Mouse (Mus musculus): Measurements from ENCODE around the gene Psg20. TPM values are rescaled to one million over a fixed set of nuclear protein-coding genes. Genes with fewer than 3 reads are reported as not detected.
A peak's percentile ranks its signal among the peaks of the same experiment; 100 is the strongest.
"Not testable (repeated sequence)": the region's sequence is repeated elsewhere in the genome, so short reads cannot be mapped to it uniquely, and the experiment has no call there.

Psg20 gene
- not detected in 2 replicates for polyA plus RNA-seq (2014; fragmentation: Nextera tagmentation; extraction: Ambion mirVana)

DNA sequence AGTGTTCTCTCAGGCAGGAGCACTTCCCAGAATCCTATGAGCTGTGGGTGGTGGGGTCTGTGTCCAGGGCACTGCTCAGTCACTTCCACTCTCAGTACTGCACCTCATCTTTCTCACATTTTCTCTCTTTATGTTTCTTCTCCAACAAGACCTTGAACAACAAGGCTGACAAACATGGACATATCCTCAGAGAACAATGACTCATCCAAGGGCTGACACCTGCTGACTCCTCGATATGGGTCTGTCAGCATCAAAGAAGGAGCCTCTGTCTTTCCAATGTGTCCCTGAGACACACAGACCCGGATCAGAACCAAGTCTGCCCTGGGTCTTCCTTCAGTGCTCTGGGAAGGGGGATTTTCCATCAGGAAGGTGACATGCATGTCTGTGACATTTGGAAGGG is at the start of gene Psg20:
Gene Psg20 (minus strand): TSS at position 101 of the 400 bp plus-strand sequence.
- ATAC-seq (ENCODE audit: insufficient read depth), result no peak
- Histone ChIP-seq H3K4me3 (ENCODE audit: low read depth, low read length) (no peak within 1 kb of the TSS), H3K4me2 (no peak within 1 kb of the TSS), H3K9me3 (ENCODE audit: low read depth, low read length) (no peaks in the 10 kb centered on the region), H3K27ac (ENCODE audit: low read depth) (no peak within 1 kb of the TSS), H3K36me3 (ENCODE audit: insufficient read depth) (no peaks in the 10 kb centered on the region), H3K4me1 (ENCODE audit: insufficient read depth) (no peaks in the 10 kb centered on the region), H3K27me3 (ENCODE audit: insufficient read depth, low read length) (no peaks in the 10 kb centered on the region), H3K9ac (no peak within 1 kb of the TSS)
- no peak for DNase-seq
- no peak for TF ChIP-seq CTCF (IDR thresholded peaks at IDR 0.05; ENCODE audit: low read depth)
- WGBS, result 53% methylated on average over 2 of the region's 2 CpGs

DNA sequence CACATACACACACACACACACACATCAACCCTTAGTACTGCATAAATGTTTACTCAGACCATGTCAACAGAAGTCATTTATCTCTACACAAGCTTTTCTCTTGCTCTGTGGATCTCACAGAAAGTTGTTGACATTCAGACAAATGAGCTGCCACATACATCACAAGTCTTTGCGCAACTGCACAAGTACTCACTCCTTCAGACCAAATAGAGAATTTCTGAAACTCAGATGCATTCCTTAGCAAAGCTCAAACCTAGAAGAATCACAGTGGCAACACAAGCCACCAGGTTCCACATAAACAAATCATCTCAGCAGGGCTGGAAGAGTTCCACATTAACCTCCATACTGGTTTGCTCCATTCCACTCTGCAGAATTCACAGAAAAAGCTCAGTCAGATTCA is 48.5 kb upstream of the Psg20 start:
- no peaks in the 10 kb centered on the region for H3K36me3 ChIP-seq (ENCODE audit: insufficient read depth)
- no peaks in the 10 kb centered on the region for H3K9me3 ChIP-seq (ENCODE audit: low read depth, low read length)
- H3K9ac ChIP-seq, result no peak overlapping the region
- WGBS, result 31% methylated on average over 1 of the region's 1 CpGs
- ATAC-seq (ENCODE audit: insufficient read depth) (no peak), DNase-seq (peak; percentile 30)
- no peak overlapping the region for H3K27ac ChIP-seq (ENCODE audit: low read depth)
- H3K4me2 ChIP-seq, result no peak overlapping the region
- H3K27me3 ChIP-seq (ENCODE audit: insufficient read depth, low read length), result no peaks in the 10 kb centered on the region
- no peaks in the 10 kb centered on the region for H3K4me1 ChIP-seq (ENCODE audit: insufficient read depth)
- TF ChIP-seq CTCF (IDR thresholded peaks at IDR 0.05; ENCODE audit: low read depth), result no peak
- H3K4me3 ChIP-seq (ENCODE audit: low read depth, low read length), result no peak overlapping the region

DNA sequence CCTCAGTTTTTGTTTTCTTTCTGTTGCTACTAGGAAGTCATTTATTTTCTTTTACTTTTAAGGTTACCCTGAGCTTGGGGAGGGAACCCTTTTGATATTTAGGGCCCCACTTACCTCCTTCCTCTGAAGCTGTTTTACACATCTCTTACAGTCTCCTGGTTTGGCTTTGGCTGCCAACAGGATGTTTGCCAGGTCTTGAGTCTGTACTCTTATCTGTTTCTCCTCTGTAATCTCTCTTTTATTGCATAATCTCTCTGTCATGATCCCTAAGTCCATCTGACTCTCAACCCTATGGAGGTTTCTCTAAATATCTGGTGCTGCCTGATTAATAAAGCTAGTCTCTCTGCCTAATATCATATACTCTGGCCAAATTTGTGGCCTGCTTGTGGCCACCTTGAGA is 47.1 kb upstream of the Psg20 start:
- no peak overlapping the region for H3K4me3 ChIP-seq (ENCODE audit: low read depth, low read length)
- no peak for TF ChIP-seq CTCF (IDR thresholded peaks at IDR 0.05; ENCODE audit: low read depth)
- H3K27me3 ChIP-seq (ENCODE audit: insufficient read depth, low read length), result no peaks in the 10 kb centered on the region
- H3K9ac ChIP-seq, result no peak overlapping the region
- no peaks in the 10 kb centered on the region for H3K9me3 ChIP-seq (ENCODE audit: low read depth, low read length)
- H3K36me3 ChIP-seq (ENCODE audit: insufficient read depth), result no peaks in the 10 kb centered on the region
- no peak for DNase-seq
- H3K27ac ChIP-seq (ENCODE audit: low read depth), result no peak overlapping the region
- no peak overlapping the region for H3K4me2 ChIP-seq
- no peaks in the 10 kb centered on the region for H3K4me1 ChIP-seq (ENCODE audit: insufficient read depth)
- ATAC-seq (ENCODE audit: insufficient read depth), result no peak

DNA sequence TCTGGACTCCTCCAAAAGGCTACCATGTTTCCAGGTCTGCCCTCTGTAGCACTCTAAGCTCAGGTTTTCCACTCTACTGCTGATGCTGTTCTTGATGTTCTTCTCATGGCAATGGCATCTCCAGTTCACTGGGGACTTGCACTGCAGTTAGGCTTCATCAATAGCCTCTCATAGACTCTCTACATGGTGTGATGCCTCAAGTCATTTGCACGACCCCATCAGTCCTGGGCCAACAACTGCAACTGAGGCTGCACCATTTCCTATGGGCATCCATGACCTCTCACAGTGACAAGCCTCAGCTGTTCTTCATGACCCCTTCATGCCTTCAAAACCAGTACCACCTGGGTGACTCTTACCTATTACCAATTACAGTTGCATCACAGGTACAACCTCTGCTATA is 42.4 kb upstream of the Psg20 start:
- Histone ChIP-seq H3K27me3 (ENCODE audit: insufficient read depth, low read length) (no peaks in the 10 kb centered on the region), H3K4me2 (no peak overlapping the region), H3K36me3 (ENCODE audit: insufficient read depth) (no peaks in the 10 kb centered on the region), H3K9ac (no peak overlapping the region), H3K4me3 (ENCODE audit: low read depth, low read length) (no peak overlapping the region), H3K27ac (ENCODE audit: low read depth) (no peak overlapping the region), H3K9me3 (ENCODE audit: low read depth, low read length) (no peaks in the 10 kb centered on the region), H3K4me1 (ENCODE audit: insufficient read depth) (no peaks in the 10 kb centered on the region)
- TF ChIP-seq CTCF (IDR thresholded peaks at IDR 0.05; ENCODE audit: low read depth), result no peak
- ATAC-seq (ENCODE audit: insufficient read depth) (no peak), DNase-seq (no peak)
- 62% methylated on average over 1 of the region's 1 CpGs for WGBS

DNA sequence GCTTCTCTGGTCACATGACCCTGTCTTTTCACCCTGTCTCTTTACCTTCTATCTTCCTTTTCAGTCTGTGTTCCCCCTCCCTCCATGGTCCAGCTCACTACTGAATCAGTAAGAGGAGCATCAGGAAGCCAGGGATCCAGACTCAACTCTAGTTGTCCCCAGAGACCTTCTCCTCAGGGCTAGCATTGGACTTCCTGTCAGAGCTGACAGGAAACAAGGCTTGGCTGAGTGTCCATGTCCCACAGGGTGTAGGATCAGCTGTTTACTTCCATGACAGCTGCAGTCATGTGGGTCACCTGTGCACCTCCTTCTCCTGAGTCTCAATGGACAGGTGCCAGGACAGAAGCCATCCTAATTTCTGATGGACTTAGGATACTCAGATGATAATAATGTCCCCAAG is 39.9 kb upstream of the Psg20 start:
- H3K9ac ChIP-seq; ATAC-seq (ENCODE audit: insufficient read depth); H3K27me3 ChIP-seq (ENCODE audit: insufficient read depth, low read length); H3K4me3 ChIP-seq (ENCODE audit: low read depth, low read length); H3K27ac ChIP-seq (ENCODE audit: low read depth); H3K36me3 ChIP-seq (ENCODE audit: insufficient read depth); H3K9me3 ChIP-seq (ENCODE audit: low read depth, low read length); H3K4me1 ChIP-seq (ENCODE audit: insufficient read depth); DNase-seq; H3K4me2 ChIP-seq: not testable (repeated sequence)

DNA sequence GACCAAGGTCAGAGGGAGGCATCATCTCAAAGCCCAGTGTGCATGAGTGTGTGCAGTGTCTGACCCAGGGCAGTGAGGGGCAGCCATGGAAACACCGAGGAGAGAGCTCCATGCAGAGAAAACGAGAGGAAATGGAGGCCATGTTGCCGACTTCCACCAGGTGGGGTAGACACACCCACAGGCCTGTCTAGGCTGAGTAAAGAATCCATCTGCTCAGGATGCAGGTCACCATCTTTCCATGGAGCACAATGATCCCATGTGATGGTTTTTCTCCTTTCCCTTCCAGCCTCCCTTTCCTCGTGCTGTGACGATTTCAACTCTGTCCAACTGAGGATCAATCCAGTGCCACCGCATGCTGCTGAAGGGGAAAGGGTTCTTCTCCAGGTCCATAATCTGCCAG is 38.0 kb upstream of the Psg20 start:
- no peak overlapping the region for H3K27ac ChIP-seq (ENCODE audit: low read depth)
- H3K4me1 ChIP-seq (ENCODE audit: insufficient read depth), result no peaks in the 10 kb centered on the region
- H3K4me2 ChIP-seq, result no peak overlapping the region
- DNase-seq (no peak), ATAC-seq (ENCODE audit: insufficient read depth) (no peak)
- 79% methylated on average over 6 of the region's 6 CpGs for WGBS
- no peaks in the 10 kb centered on the region for H3K9me3 ChIP-seq (ENCODE audit: low read depth, low read length)
- no peaks in the 10 kb centered on the region for H3K36me3 ChIP-seq (ENCODE audit: insufficient read depth)
- no peak overlapping the region for H3K9ac ChIP-seq
- H3K27me3 ChIP-seq (ENCODE audit: insufficient read depth, low read length), result no peaks in the 10 kb centered on the region
- no peak overlapping the region for H3K4me3 ChIP-seq (ENCODE audit: low read depth, low read length)
- no peak for TF ChIP-seq CTCF (IDR thresholded peaks at IDR 0.05; ENCODE audit: low read depth)

DNA sequence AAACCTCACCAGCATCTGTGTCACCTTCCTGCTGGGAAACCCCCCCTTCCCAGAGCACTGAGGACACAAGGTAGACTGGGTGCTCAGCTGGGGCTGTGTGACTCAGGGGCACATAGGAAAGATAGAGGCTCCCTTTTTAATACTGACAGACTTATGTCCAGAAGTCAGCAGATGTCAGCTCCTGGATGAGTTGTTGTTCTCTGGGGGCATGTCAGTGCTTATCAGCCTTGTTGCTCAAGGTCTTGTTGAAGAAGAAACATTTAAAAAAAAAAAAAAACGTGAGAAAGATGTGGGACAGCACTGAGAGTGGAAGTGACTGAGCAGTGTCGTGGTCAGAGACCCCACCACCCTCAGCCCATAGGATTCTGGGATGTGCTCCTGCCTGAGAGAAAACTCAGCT is 31.8 kb upstream of the Psg20 start, which contains the start of gene Psg22:
Gene Psg22 (plus strand): TSS at position 301 of the 400 bp plus-strand sequence.
- no peaks in the 10 kb centered on the region for H3K4me1 ChIP-seq (ENCODE audit: insufficient read depth)
- no peak within 1 kb of the TSS for H3K4me2 ChIP-seq
- no peak for TF ChIP-seq CTCF (IDR thresholded peaks at IDR 0.05; ENCODE audit: low read depth)
- H3K27ac ChIP-seq (ENCODE audit: low read depth), result no peak within 1 kb of the TSS
- DNase-seq (no peak), ATAC-seq (ENCODE audit: insufficient read depth) (no peak)
- H3K27me3 ChIP-seq (ENCODE audit: insufficient read depth, low read length), result no peaks in the 10 kb centered on the region
- H3K9me3 ChIP-seq (ENCODE audit: low read depth, low read length), result no peaks in the 10 kb centered on the region
- H3K4me3 ChIP-seq (ENCODE audit: low read depth, low read length), result no peak within 1 kb of the TSS
- WGBS, result 40% methylated on average over 2 of the region's 2 CpGs
- no peak within 1 kb of the TSS for H3K9ac ChIP-seq
- H3K36me3 ChIP-seq (ENCODE audit: insufficient read depth), result no peaks in the 10 kb centered on the region

DNA sequence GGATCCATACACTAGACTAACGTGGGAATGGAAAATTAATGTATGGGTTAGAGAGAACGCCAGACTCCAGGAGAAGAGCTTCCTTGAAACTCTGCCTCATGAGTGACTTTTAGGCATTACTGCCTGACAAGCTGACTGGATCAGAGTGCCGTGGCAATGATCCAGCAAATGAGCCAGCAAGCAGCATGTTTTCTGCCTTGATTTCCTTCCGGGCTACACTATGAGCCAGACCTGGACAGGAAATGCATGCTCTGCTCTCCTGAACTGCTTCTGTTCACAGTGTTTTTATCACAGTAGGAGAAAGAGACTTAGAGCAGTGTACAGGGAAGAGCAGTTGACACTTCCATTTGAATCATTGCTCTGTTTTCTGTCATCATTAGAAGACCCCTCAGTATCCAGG is 29.6 kb upstream of the Psg20 start:
- Histone ChIP-seq H3K27ac (ENCODE audit: low read depth) (no peak overlapping the region), H3K9me3 (ENCODE audit: low read depth, low read length) (no peaks in the 10 kb centered on the region), H3K27me3 (ENCODE audit: insufficient read depth, low read length) (no peaks in the 10 kb centered on the region), H3K4me1 (ENCODE audit: insufficient read depth) (no peaks in the 10 kb centered on the region), H3K4me3 (ENCODE audit: low read depth, low read length) (no peak overlapping the region), H3K9ac (no peak overlapping the region), H3K4me2 (no peak overlapping the region), H3K36me3 (ENCODE audit: insufficient read depth) (no peaks in the 10 kb centered on the region)
- WGBS, result 56% methylated on average over 4 of the region's 4 CpGs
- TF ChIP-seq CTCF (IDR thresholded peaks at IDR 0.05; ENCODE audit: low read depth), result no peak
- ATAC-seq (ENCODE audit: insufficient read depth) (no peak), DNase-seq (peak; percentile 52)

Data from lung, embryonic 14.5 days (tissue).